Mouse (Mus musculus) brain, adult 10 weeks (tissue): ENCODE measurements around the gene Oxa1l. TPM values are rescaled to one million over a fixed set of nuclear protein-coding genes. Genes with fewer than 3 reads are reported as not detected.

Experiments used
- polyA plus RNA-seq: library from polyadenylated mRNA; stranded (reverse); fragments of 350-450 nt; fragmentation: Illumina TruSeq; extraction: RNeasy Lipid Tissue Mini Kit (QIAGEN cat#74804); gene quantifications from one replicate; pipeline ENCODE4 v1.2.3, GENCODE M21; 2015; ENCODE audit warnings: low read depth, low replicate concordance

Oxa1l gene
- 47.9 TPM for polyA plus RNA-seq

GRCm38 (mm10) chr14:54360577-54361340 is at the start of gene Oxa1l:
Gene Oxa1l, plus strand, starts transcription at chr14:54360834.

GRCm38 (mm10) chr14:54417623-54418081 is 57.0 kb downstream of the Oxa1l start, which contains the start of gene Slc7a7:
Gene Slc7a7, minus strand, starts transcription at chr14:54417780.

Other genes starting within 250 kb of the Oxa1l start
- gene Dad1, start 106.7 kb upstream of the Oxa1l start, polyA plus RNA-seq: 155 TPM
- gene Abhd4, start 106.6 kb upstream of the Oxa1l start, polyA plus RNA-seq: 77.5 TPM
- not detected for gene Olfr49, start 75.9 kb upstream of the Oxa1l start, polyA plus RNA-seq
- gene Slc7a7, start 56.9 kb downstream of the Oxa1l start, polyA plus RNA-seq: 2.1 TPM
- 143 TPM for gene Mrpl52, start 66.1 kb downstream of the Oxa1l start, polyA plus RNA-seq
- gene Mmp14, start 70.8 kb downstream of the Oxa1l start, polyA plus RNA-seq: 11.8 TPM
- gene Lrp10, start 103.3 kb downstream of the Oxa1l start, polyA plus RNA-seq: 17.0 TPM
- 13.6 TPM for gene Rem2, start 115.3 kb downstream of the Oxa1l start, polyA plus RNA-seq
- gene Prmt5, start 156.7 kb downstream of the Oxa1l start, polyA plus RNA-seq: 61.5 TPM
- gene Haus4, start 193.8 kb downstream of the Oxa1l start, polyA plus RNA-seq: 4.1 TPM
- 1.4 TPM for gene Ajuba, start 216.7 kb downstream of the Oxa1l start, polyA plus RNA-seq
- 4.7 TPM for gene 4931414P19Rik, start 245.2 kb downstream of the Oxa1l start, polyA plus RNA-seq